Mouse (Mus musculus) mouse embryonic stem cell (cell line): Measurements from ENCODE around the gene Tex38.

Experiments
- in situ Hi-C, 2 experiments: fragments of 300-500 bp; cut with MboI; formaldehyde crosslinking; loops; 1 replicate in 1 of 2; 3 replicates in 1 of 2; pipeline ENCODE4 v1.14.3; 2019 to 2020; ENCODE audit warnings: low sequenced_read_pairs in 2 of 2, low pct_unique_long_range_greater_than_20kb in 1 of 2, mixed read lengths in 1 of 2; ENCODE audit not compliant: unreplicated experiment in 1 of 2

Gene Tex38

GRCm38 (mm10) chr4:115731588-115732222, 49.1 kb downstream of the Tex38 start:
- in situ Hi-C loops: loop anchor here (5.0 to 25.0 kb wide), 3 partner anchors 163 to 251 kb away; partner anchors contain the start of gene 6430628N08Rik (in 1 of the 2)
